Mouse (Mus musculus): Measurements from ENCODE around the gene Islr2.

GRCm38 (mm10) chr9:58246083-58246591 is 42.0 kb upstream of the Islr2 start:
- TF ChIP-seq POLR2A (IDR thresholded peaks at IDR 0.05; ENCODE audit: borderline replicate concordance, control insufficient read depth, low read depth, low read length) (no peak), CTCF (IDR thresholded peaks at IDR 0.05; ENCODE audit: control insufficient read depth, insufficient read depth, low read length) (no peak)
